Mouse (Mus musculus) embryonic fibroblast, embryonic 13.5 days (primary cell): ENCODE measurements around the gene Tmem186.

Experiments used
- CTCF ChIP-seq: IDR thresholded peaks from 2 replicates; pipeline ENCODE4 v1.5.1; 2011; ENCODE audit warnings: mild to moderate bottlenecking, control low read depth, low read length, moderate library complexity, borderline replicate concordance; ENCODE audit not compliant: insufficient read depth
- POLR2A ChIP-seq: IDR thresholded peaks from 2 replicates; pipeline ENCODE4 v1.6.1; 2011; ENCODE audit warnings: low read depth, mild to moderate bottlenecking, control low read depth, low read length, moderate library complexity

DNA sequence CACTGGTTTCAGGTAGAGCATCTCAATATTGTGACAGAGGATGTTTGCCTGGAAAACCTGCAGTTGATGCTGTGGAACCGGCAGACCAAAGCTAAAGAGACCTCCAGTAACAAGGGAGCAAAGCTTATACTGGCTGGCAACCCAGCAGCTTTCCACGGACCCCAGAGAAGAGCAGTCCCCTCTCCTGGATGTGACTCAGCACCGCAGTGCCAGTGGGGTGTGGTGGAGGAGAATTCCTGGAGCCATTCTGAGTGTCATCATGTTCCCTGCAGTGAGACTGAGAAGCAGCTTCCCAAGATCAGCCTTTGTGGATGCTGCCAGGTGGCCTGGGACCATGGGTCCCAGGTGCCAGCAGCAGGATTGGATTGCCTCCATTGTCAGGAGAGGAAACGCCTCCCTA is 24.5 kb downstream of the Tmem186 start:
- TF ChIP-seq CTCF (no peak), POLR2A (no peak)
